Mouse (Mus musculus): ENCODE results near the gene Them7.

DNA sequence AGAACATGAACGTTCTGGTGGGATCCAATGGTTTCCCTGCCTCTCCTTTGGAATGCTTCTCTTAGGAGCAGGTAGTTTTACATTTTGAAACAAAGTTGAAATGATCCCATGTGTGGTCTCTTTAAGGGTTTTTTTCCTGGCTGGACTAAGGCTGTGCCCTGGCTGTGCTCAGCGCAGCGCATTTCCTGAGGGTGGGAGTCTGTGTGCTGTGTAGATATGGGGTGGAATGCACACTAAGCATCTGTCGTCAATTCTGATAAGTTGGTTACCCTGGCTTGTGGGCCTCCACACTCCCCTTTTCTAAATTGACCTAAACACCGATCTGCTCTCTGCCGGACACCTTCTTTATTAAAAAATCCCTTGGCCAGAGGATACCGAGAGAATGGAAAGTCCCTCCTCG, 203.3 kb downstream of the Them7 start:
- TF ChIP-seq CTCF (IDR thresholded peaks at IDR 0.05; ENCODE audit: control insufficient read depth, insufficient read depth, insufficient read length): no peak
- no peak for TF ChIP-seq MAX (IDR thresholded peaks at IDR 0.05)
- no peak for TF ChIP-seq CEBPB (IDR thresholded peaks at IDR 0.05; ENCODE audit: low read depth)
- no peak for TF ChIP-seq MYOG (IDR thresholded peaks at IDR 0.05; ENCODE audit: control insufficient read depth, extremely low read depth, insufficient read length)
- TF ChIP-seq USF1 (IDR thresholded peaks at IDR 0.05; ENCODE audit: low read depth): no peak
- no peak for TF ChIP-seq MYOD1 (IDR thresholded peaks at IDR 0.05; ENCODE audit: control insufficient read depth, insufficient read length, low read depth)

Measured in C2C12 (cell line).